Mouse (Mus musculus): ENCODE measurements around the gene Ddn. TPM values are rescaled to one million over a fixed set of nuclear protein-coding genes. Genes with fewer than 3 reads are reported as not detected.
"Not testable (repeated sequence)": the region's sequence is repeated elsewhere in the genome, so short reads cannot be mapped to it uniquely, and the experiment has no call there.

Ddn gene
- polyA plus RNA-seq, 1 experiment from 2014 or later, result 0.54 TPM

DNA sequence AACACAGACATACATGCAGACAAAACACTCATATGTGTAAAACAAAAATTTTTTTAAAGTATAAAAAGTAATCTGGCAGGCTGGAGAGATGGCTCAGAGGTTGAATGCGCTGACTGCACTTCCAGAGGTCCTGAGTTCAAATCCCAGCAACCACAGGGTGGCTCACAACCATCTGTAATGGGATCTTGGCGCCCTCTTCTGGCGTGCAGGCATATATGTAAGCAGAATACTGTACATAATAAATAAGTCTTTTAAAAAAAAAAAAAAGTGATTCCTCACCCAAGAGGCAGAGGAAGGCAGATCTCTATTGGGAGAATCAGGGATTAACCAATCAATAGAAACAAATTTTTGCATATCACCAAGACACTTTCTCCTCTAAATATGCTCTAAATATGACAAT lies 14.1 kb upstream of the Ddn start:
- no peak overlapping the region for H3K4me3 ChIP-seq
- DNase-seq (ENCODE audit: low spot score), result no peak
- H3K9me3 ChIP-seq (replicated peaks), result no peaks in the 10 kb centered on the region
- no peaks in the 10 kb centered on the region for H3K27me3 ChIP-seq (ENCODE audit: low read depth, poor library complexity, severe bottlenecking)
- peaks cover 3% of the 10 kb centered on the region; the same call in 1 of the 2 replicates for H3K4me1 ChIP-seq
- WGBS, result 63% methylated on average over 3 of the region's 3 CpGs
- H3K27ac ChIP-seq (replicated peaks), result no peak overlapping the region
- H3K36me3 ChIP-seq, result peaks cover 55% of the 10 kb centered on the region

DNA sequence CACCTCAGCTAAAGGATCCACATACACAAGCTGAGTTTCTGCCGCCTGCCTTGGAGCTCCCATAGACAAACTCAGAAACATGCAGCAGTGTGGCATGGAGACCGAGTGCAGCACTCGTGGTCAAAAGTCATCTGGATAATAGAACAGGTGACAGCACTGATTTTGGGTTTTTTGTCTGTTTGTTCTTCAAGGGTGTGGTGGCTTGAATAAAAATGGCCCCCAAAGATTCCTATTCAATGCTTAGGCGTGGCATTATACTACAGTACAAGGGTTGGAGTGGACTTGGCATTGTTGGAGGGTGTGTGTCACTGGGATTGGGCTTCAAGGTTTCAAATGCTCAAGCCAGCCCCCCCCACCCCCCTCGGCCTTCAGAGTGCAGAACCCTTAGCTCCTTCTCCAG lies 12.9 kb upstream of the Ddn start:
- 93% methylated on average over 5 of the region's 5 CpGs for WGBS
- Histone ChIP-seq H3K27me3 (ENCODE audit: low read depth, poor library complexity, severe bottlenecking) (no peaks in the 10 kb centered on the region), H3K36me3 (peaks cover 56% of the 10 kb centered on the region), H3K4me3 (no peak overlapping the region), H3K4me1 (peaks cover 3% of the 10 kb centered on the region; the same call in 1 of the 2 replicates), H3K9me3 (replicated peaks) (no peaks in the 10 kb centered on the region), H3K27ac (replicated peaks) (no peak overlapping the region)
- DNase-seq (ENCODE audit: low spot score), result no peak

DNA sequence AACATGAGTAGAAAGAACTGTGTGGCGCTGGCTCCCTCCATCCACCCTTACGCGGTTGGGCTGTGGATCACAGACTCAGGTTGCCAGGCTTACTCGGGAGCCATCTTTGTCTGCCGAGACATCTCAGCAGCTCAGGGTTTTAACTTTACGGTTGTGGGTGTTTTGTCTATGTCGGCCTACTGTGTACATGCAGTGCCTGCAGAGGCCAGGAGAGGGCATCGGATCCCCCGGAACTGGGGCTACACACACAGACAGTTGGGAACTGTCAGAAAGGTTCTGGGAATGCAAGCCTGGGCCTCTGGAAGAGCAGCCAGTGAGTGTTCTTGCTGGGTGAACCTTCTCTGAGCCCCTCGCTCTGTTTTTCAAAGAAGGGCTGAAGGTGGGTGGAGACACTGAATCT lies 12.1 kb upstream of the Ddn start:
- peaks cover 3% of the 10 kb centered on the region; the same call in 1 of the 2 replicates for H3K4me1 ChIP-seq
- WGBS, result 25% methylated on average over 10 of the region's 10 CpGs
- H3K27me3 ChIP-seq (ENCODE audit: low read depth, poor library complexity, severe bottlenecking), result no peaks in the 10 kb centered on the region
- DNase-seq (ENCODE audit: low spot score), result no peak
- H3K9me3 ChIP-seq (replicated peaks), result no peaks in the 10 kb centered on the region
- H3K36me3 ChIP-seq, result peaks cover 63% of the 10 kb centered on the region
- H3K27ac ChIP-seq (replicated peaks), result no peak overlapping the region
- H3K4me3 ChIP-seq, result no peak overlapping the region

DNA sequence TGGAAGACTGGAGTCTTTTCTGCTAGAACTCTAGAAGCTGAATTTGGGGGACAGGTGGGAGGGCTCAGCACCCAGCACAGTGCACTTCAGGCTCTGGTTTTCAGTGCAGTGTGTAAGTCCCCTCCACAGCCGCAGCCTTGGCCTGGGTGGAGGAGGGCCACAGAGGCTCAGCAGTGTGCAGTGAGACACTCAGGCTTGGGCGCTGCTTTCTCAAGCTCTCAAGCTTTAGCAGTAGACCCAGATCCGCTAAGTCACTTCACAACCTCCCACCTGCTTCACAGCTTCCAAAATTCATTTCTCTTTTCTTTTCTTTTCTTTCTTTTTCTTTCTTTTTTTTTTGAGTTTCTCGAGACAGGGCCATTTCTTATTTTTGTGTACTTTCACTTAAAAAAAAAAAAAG lies 11.6 kb upstream of the Ddn start:
- H3K9me3 ChIP-seq (replicated peaks), result no peaks in the 10 kb centered on the region
- WGBS, result 92% methylated on average over 4 of the region's 4 CpGs
- no peak overlapping the region for H3K4me3 ChIP-seq
- H3K27me3 ChIP-seq (ENCODE audit: low read depth, poor library complexity, severe bottlenecking), result no peaks in the 10 kb centered on the region
- peaks cover 63% of the 10 kb centered on the region for H3K36me3 ChIP-seq
- H3K4me1 ChIP-seq, result peaks cover 3% of the 10 kb centered on the region; the same call in 1 of the 2 replicates
- no peak for DNase-seq (ENCODE audit: low spot score)
- H3K27ac ChIP-seq (replicated peaks), result no peak overlapping the region

DNA sequence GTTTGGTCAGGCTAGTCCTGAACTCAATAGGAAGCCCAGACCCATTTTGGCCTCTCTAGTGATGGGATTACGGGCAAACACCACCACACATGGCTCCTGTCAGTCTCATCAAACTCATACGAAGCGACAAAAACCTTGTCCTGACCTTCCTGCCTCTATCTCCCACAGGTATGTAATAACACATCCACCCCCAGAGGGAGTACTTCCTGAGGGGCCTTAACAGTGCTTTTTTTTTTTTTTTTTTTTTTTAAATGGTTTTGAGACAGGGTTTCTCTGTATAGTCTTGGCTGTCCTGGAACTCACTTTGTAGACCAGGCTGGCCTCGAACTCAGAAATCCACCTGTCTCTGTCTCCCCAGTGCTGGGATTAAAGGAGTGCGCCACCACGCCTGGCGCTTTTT lies 8.9 kb upstream of the Ddn start:
- no peak overlapping the region for H3K4me3 ChIP-seq
- H3K4me1 ChIP-seq, result peaks cover 3% of the 10 kb centered on the region; the same call in 1 of the 2 replicates
- H3K9me3 ChIP-seq (replicated peaks), result no peaks in the 10 kb centered on the region
- H3K27ac ChIP-seq (replicated peaks), result no peak overlapping the region
- H3K36me3 ChIP-seq, result peaks cover 64% of the 10 kb centered on the region
- no peaks in the 10 kb centered on the region for H3K27me3 ChIP-seq (ENCODE audit: low read depth, poor library complexity, severe bottlenecking)
- no peak for DNase-seq (ENCODE audit: low spot score)
- 92% methylated on average over 7 of the region's 7 CpGs for WGBS

DNA sequence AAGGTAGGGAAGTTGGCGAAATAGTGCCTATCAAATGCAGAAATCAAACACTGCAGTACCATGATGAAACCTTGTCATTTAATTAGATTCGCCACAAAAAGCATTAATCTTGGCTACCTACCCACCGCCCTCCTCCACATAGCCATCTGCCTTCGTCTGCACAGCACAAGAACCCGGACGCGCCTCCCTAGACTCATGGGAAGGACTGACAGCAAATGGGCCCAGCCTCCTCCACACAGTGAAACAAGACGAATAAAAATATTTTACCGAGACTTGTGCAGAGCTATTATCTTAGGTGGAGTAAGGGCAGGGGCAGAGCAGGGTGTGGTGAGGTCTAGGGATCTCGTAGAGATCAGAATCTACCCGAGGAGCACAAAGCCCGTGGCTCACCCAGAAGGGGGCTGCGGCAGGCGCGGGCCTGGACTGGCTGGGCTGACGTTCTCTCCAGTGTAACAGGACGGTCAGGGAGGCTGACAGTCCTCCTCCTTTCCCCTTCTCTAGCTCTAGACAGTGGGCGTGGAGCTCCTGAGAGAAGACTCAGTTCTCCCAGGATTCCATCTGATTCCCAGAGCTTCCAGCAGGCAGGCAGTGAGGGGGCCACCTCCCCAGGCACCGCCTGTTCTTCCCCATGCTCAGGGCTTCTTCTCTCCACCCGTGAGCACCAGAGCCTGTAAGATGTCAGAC lies 3.6 kb upstream of the Ddn start:
- H3K36me3 ChIP-seq, result peaks cover 59% of the 10 kb centered on the region

DNA sequence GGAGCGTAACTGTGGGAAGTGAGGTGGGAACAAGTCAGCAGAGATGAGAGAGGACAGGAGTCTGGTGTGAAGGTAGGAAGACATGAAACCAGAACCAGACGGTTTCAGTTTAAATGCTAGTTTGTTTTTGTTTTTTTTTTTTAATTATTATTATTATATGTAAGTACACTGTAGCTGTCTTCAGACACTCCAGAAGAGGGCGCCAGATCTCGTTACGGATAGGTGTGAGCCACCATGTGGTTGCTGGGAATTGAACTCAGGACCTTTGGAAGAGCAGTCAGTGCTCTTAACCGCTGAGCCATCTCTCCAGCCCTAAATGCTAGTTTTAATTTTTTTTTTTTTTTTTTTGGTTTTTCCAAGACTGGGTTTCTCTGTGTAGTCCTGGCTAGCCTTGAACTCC lies 922 bp upstream of the Ddn start:
- H3K4me3 ChIP-seq; H3K9me3 ChIP-seq (replicated peaks); DNase-seq (ENCODE audit: low spot score); H3K27ac ChIP-seq (replicated peaks): not testable (repeated sequence)
- Histone ChIP-seq H3K36me3 (peaks cover 43% of the 10 kb centered on the region), H3K27me3 (ENCODE audit: low read depth, poor library complexity, severe bottlenecking) (peaks cover 59% of the 10 kb centered on the region), H3K4me1 (peaks cover 46% of the 10 kb centered on the region)
- WGBS, result 72% methylated on average over 6 of the region's 6 CpGs

More for the DNA sequence above, 3.6 kb upstream of the Ddn start:
- H3K4me1 ChIP-seq, result peaks cover 19% of the 10 kb centered on the region
- H3K4me3 ChIP-seq, result no peak overlapping the region; the same call in 1 of the 2 replicates
- H3K27ac ChIP-seq (replicated peaks), result no peak overlapping the region
- 82% methylated on average over 20 of the region's 20 CpGs for WGBS
- no peak for DNase-seq (ENCODE audit: low spot score)
- H3K27me3 ChIP-seq (ENCODE audit: low read depth, poor library complexity, severe bottlenecking), result peaks cover 32% of the 10 kb centered on the region
- H3K9me3 ChIP-seq (replicated peaks), result no peaks in the 10 kb centered on the region

DNA sequence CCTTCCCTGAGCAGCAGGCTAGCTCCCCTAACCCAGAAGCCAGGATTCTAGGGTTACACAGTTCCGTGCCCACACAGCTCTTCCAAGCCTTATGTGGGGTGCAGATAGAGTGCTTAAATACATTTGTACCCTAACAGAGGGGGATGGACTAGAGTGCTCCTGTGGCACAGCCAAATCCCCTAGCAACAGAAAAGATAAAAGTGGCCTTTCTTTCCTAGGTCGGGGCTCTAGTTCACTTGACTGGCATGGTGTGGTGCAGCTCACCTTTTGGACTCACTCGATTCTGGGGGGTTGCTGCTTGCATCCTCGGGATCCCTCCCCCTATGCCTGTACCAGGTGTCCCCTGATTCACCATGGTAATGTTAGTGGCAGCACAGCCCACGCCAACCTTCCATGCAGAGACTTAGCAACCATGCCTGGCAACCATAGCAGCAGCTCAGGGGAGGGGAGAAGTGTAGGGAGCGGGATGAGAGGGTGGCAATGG lies 597 bp downstream of the Ddn start:
- H3K4me1 ChIP-seq, result peaks cover 61% of the 10 kb centered on the region
- H3K27me3 ChIP-seq (ENCODE audit: low read depth, poor library complexity, severe bottlenecking), result peaks cover 74% of the 10 kb centered on the region
- H3K27ac ChIP-seq (replicated peaks), result no peak overlapping the region
- H3K36me3 ChIP-seq, result peaks cover 29% of the 10 kb centered on the region
- 13% methylated on average over 6 of the region's 6 CpGs for WGBS
- H3K9me3 ChIP-seq (replicated peaks), result no peaks in the 10 kb centered on the region
- DNase-seq (ENCODE audit: low spot score), result no peak
- peak overlapping the region; percentile 59 for H3K4me3 ChIP-seq

DNA sequence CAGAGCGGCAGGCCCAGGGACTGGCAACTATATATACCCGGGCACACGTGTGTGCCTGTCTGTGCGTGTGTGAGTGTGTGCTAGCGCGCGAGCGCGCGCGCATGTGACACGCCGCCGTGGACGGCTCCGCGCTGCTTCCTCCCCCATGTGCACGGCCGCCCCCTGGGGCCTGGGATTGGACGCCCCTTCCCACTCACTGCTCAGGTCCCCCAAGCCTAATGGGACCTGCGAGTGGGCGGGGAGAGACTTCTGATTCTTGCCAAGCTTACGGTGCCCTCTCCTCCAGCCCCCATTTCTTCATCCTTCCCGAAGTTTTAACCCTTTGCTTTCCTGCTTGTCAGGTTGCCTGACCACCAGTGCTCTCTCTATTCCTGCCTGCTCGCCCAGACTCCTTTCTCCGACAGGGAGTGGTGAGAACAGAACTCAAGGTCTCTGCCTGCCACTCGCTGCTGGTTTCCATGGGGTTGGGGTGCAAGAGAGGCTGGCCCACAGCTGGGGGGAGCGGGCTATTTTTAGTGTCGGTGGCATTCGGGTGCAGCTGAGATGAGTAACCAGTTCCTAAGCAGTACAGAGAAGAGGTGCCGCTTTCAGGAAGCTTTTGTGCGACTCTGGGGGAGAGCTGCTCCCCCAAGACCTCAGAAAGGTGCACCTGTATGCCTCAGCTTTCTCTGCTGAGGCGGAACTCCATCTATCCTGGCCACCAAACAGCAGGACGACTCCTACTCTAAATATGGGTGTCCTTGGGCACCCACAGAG lies 1.2 kb downstream of the Ddn start:
- WGBS, result 1% methylated on average over 34 of the region's 34 CpGs
- Histone ChIP-seq H3K36me3 (peaks cover 23% of the 10 kb centered on the region), H3K4me1 (peaks cover 67% of the 10 kb centered on the region), H3K9me3 (replicated peaks) (no peaks in the 10 kb centered on the region), H3K27ac (replicated peaks) (peak overlapping the region; percentile 82), H3K27me3 (ENCODE audit: low read depth, poor library complexity, severe bottlenecking) (peaks cover 80% of the 10 kb centered on the region), H3K4me3 (peak overlapping the region; percentile 59)
- DNase-seq (ENCODE audit: low spot score), result peak; percentile 46

DNA sequence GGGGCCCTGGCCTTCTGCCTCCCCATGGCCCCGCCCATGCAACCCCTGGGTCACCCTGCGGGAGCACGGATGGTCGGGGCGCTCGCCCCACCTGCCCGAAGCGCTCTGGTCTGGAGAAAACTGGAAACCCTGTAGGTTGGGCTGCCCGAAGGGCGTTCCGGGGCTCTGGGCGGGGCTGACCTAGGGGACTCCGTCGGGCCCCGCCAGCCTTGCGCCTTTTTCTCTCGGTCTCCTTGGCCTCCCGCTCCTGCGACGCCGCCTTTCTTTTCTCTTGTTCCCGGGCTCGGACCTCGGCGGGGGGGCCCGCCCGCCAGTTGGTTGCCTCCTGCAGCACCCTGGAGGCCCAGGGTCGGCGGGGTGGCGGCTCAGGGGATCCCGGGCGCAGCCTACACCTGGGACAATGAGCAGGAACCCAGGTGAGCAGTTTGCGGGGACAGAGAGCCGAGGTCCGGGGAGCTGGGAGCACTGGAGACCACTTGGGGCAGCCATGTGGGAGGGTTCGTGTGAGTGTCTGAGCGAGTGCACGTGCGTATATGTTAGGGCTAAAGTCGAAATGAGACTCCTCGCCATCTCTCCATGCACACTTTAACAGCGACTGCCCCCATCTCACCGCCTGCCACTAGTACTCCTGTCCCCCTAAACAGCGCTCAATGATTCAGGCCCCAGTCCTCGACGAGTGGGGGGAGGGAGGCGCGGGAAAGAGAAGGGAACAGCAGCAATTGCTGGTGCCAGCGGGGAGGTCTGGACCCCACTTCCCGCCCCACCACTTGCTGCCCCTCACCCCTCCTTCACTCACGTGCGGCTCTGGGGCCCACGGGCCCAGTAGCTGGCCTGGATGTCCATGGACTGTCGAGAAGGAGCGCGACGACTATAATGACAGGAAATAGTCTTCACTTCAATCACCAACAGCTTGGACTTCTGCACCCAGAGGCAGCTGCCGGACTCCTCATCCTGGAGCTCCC lies 2.2 kb downstream of the Ddn start:
- Histone ChIP-seq H3K4me1 (peaks cover 71% of the 10 kb centered on the region), H3K36me3 (peaks cover 14% of the 10 kb centered on the region), H3K4me3 (peak overlapping the region; percentile 59), H3K9me3 (replicated peaks) (no peaks in the 10 kb centered on the region), H3K27me3 (ENCODE audit: low read depth, poor library complexity, severe bottlenecking) (peaks cover 90% of the 10 kb centered on the region), H3K27ac (replicated peaks) (peak overlapping the region; percentile 82)
- under 1% methylated on average over 57 of the region's 58 CpGs for WGBS
- peak; percentile 58 for DNase-seq (ENCODE audit: low spot score)

DNA sequence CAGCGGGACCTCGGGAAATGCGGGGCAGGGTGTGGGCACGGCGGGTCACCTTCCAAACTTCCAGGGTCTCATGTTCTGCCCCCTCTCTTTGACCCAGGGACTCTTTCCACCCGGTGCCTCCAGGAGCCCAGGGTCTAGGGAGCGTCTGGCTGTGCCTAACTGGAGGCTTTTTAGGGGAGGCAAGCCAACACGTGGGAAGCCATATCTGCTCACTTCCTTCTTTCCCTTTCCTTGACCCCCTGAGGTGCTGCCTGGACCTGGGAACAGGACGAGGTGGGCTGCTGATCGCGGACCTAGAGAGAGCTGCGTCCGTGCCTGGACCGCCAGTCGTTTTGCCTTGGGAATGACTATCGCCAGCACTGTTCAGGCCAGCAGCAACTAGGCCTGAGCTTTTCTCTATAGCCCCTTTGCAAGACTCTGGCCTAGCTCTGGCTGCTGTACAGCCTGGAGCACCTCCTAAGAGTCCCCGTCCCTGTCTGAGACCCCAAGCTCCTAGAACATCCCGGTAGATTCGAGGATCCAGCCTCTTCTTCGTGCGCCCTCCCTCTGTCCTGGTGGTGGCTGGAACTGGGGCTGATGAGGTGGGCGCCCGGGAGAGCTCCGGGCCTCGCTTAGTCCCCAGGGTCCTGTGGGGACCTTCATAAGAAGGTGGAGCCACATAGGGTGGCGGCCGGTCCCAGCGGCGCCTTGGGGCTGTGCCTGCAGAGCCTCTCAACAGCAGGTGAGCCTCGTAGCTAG lies 3.0 kb downstream of the Ddn start:
- peak; percentile 55 for DNase-seq (ENCODE audit: low spot score)
- Histone ChIP-seq H3K27me3 (ENCODE audit: low read depth, poor library complexity, severe bottlenecking) (peaks cover 98% of the 10 kb centered on the region), H3K36me3 (peaks cover 6% of the 10 kb centered on the region), H3K4me1 (peaks cover 71% of the 10 kb centered on the region), H3K27ac (replicated peaks) (peak overlapping the region; percentile 82), H3K4me3 (peak overlapping the region; percentile 59), H3K9me3 (replicated peaks) (no peaks in the 10 kb centered on the region)
- WGBS, result 2% methylated on average over 30 of the region's 30 CpGs
